Mouse (Mus musculus): ENCODE measurements around the gene Gpr179.
"Not testable (repeated sequence)": the region's sequence is repeated elsewhere in the genome, so short reads cannot be mapped to it uniquely, and the experiment has no call there.

Gene Gpr179

DNA sequence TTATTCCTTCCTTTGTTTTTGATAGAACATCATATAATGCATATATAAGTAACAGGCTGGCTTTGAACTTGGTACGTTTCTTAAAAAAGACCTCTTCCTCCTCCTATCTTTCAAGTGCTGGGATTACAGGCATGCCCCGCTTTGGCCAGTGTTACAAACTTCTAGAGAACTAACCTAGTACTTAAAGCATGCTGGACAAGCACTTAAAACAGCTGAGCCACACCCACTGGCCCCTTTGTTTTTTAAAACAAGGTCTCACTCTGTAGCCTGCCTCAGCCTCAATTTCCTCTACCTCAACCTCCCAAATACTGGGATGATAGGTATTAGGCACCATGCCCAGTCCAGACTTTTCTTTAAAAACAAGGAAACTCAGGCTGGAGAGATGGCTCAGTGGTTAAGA lies 2.8 kb upstream of the Gpr179 start:
- no peak for DNase-seq

DNA sequence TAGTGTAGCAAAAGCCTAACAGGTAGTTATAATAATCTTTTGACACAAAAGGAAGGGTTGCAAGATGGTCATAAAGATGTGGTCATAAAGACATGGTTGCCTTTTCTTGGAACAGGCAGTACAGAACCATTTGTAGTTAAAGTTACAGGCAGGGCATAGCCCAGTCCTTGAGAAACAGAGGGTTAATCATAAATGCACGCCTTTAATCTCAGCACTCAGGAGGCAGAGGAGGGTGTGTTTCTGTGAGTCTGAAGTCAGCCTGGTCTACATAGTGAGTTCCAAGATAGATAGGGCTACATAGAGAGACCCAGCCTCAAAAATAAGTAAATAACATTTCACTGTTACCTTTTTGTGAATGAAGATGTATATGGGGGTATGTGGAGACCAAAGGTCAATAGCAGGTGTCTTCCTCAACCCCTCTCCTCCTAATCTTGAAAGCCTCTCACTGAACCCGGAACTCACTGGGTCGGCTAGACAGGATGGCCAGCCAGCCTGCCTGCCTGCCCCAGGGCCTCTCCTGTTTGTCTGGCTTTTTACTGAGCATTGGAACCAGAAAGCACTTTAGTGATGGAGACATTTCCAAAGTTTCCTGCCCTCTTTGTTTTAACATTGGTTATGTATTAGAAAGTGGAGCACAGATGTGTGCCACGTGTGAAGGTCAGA lies 1.2 kb upstream of the Gpr179 start:
- no peak for DNase-seq

DNA sequence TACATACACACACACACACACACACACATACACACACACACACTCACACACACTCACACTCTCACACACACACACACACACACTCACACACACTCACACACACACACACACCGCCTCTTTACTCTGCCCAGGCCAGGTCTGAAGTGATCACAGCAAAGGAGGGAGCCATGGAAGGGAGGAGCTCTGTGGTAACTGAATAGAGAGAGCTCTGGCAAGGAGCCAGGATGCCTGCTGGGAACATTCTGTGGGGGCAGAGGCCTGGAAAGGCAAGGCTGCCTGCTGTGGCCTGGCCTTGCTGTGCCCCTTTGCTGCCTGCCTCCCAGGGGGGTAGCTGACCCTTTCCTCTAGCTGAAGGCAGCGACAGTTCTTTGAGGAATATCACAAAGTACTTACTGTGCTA lies 1.8 kb downstream of the Gpr179 start:
- no peak for DNase-seq

DNA sequence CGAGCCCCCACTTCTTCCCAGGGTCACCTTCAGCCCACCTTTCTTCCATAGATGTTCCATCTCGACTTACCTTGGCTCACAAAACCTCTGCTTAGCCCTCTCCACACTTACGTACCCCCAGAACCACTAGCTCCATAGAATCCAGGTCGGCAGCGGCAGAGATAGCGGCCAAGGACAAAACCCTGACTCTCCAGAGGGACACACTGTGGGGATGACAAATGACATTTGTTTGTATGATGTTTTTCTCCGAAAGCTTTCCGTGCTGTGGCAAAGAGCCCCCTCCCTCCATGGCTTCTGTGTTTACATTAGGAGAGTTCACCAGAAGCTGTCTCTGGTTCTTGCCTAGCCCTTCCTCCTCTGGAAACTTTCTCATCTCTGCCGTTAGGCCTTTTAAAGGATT lies 4.6 kb downstream of the Gpr179 start:
- DNase-seq = no peak

DNA sequence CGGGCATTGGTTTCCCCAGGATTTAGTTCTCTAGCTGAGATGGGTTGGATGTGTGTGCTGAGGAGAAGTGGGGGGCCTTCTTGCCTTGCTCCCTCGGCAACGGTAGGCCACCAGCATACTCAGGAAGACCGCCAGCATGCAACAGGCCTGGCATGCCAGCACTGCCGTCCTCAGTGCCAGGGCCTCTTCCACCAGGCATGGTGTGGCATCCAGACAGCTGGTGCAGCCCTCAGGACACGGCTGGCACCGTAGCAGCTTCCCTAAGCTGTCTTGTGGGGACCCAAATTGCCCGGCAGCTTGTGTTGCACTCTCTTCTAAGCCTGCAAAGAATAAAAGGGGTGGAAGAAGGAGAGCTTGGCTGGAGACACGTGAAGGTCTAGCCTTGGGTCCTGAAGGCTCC lies 5.5 kb downstream of the Gpr179 start:
- no peak for DNase-seq

DNA sequence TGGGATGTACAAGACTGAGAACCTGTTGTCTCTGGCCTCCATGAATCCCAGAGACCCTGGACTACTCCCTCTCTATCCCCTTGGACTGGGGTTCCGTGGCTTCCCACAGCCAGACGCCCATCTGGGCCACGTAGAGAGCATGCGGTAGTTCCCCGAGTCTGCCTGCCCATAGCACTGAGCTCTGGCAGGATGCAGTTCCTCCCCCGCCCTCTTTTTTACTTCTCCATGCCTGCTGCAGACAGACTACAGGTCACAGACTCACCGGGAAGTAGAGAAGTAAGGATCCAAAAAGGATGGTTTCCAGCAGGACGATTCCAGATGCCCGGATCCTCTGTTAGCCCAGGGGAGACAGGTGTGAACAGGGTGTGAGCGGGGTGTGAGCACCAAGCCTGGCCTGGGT lies 6.4 kb downstream of the Gpr179 start:
- DNase-seq = no peak

DNA sequence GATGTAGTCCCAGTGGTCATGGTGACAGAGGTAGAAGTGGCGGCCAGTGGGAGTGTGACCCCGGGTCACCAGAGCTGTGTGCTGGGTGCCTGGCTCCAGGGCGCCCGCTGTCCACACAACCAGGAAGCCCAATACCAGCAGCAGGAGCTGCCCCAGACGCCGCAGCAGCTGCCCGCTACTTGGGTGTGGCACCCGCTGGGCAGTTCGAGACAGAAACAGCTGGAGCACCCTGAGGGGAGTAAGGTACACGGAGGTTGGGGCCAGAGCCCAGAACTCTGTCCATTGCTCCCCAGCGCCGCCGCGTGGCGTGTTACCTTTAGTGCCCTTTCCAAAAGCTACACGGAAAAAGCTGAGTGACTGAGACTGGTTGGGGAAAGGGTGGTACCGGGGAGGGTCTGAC lies 8.3 kb downstream of the Gpr179 start:
- peak; percentile 66 to 70 for DNase-seq

DNA sequence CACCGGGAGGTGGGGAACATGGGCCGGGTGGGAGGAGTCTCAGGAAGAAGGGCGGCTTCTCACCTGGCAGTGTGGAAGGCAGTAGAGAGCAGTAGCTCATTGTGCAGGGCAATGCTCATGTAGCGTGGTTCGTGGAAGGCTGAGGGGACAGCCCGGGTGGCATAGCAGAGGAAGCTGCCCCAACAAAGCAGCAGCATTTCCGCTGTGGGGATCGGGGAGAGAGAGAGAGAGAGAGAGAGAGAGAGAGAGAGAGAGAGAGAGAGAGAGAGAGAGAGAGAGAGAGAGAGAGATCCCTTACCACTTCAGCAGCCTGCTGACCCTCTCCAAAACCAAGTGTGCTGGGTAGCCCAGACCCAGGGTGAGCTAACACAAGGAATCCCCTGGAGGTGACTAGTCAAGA lies 8.7 kb downstream of the Gpr179 start:
- peak; percentile 29 to 55 for DNase-seq

DNA sequence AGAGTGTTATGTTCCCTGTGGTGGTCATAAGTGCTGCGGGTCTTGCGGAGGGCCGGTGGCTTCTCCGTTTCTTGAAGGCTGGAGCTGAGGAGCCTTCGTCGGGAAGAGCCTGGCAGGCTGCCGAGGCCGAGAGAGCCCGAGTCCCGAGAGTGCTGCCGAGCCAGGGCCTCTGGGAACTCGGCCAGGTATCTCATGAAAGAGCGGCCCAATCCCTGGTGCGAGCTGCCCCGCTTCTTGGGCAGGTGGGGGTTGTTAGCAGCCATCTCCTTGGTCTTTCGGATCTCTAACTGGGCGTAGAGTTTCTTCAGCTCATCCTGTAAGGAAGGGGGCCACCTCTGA lies 12.9 kb downstream of the Gpr179 start:
- no peak for DNase-seq

DNA sequence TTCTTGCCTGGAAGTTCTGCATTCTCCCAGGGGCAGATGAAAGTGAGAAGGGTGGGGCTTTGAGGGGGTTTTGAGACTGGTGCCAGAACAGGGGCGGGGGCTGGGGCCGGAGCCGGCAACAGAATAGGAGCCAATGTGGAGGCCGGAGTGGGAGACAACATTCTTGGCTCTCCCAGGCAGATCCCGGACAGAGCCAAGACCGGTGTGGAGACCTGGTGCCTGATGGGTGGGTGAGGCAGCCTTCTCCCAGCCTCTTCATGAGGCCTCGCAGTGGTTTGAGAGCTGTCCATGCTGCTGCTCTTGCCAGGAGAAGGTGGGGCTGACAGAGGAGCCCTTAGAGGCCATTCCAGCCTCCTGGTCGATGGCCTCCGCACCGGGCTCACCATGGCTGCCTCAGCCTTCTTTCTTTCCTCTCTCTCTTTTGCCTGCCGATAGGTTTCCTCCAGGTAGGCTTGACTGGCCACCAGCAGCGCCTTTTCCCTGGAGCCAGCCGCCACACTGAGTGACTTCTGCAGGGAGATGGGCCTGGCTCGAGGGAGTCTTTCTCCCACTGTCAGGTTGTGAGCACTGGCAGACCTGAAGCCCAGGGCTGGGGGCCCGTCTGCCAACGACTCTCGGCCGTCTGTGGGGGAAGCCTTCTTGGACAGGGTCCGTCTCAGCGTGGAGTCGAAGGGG lies 13.4 kb downstream of the Gpr179 start:
- no peak for DNase-seq

DNA sequence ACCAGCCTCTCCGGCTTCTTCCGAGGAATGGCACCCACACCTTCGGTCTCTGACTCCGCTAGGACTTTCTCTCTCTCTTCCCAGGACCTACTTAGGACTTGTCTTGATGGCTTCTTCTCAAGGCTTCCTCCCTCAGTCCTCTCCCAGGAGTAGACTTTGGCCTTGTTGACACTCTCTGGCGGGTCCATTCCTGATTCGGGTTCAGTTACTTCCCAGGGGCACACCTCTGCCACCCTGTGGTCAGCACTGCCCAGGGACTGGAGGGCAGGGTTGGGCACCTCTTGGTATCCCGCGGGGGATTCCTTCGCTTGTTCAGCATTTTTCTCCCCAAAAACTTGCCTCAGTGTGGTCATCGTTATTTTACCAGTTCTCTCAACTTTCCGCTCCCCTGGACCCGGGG lies 14.5 kb downstream of the Gpr179 start:
- DNase-seq = no peak

DNA sequence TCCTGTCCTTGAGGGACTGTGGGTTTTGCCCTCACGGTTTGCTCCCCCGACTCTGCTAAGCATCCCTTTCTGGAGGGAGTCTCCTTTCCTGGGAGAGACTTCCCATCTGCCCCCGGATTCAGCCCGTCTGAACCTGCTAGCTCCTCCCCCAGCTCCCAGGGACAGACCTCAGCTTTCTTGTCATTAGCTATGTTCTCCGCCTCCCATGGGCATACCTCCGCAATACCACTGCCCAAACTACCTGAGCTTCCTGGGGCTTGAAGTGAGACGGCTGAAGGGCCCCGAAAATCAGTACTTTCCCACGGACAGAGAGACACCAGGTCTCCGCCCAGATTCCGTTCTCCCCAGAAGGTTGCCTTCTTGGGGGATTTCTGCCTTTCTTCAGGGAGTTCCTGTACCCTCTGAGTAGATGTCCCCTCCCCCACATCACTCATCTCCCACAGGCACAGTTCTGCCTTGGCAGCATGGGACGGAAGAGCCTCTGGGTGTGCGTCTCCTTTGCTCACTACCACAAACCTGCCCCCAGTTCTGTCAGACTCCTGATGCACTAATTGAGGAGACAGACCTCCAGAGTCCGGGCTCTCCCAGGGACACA lies 15.0 kb downstream of the Gpr179 start:
- no peak for DNase-seq

DNA sequence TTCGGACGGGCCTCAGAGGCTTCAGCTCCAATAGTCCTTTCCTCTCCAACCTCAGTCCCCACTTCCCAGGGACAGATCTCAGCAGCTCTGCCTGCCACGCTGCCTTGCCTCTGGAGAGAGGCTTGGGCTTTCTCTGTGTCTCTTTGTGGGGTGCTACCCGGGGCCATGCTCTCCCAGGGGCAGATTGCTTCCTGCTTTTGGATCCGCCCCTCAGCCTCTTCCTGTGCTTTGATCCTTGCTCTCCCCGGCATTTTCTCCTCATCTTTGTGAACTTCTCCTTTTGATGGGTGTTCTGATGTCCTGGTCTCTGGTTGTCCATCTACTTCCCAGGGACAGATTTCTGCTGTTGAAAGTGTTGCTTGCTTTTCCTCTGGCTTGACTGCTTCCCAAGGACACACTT lies 15.6 kb downstream of the Gpr179 start:
- DNase-seq = no peak

DNA sequence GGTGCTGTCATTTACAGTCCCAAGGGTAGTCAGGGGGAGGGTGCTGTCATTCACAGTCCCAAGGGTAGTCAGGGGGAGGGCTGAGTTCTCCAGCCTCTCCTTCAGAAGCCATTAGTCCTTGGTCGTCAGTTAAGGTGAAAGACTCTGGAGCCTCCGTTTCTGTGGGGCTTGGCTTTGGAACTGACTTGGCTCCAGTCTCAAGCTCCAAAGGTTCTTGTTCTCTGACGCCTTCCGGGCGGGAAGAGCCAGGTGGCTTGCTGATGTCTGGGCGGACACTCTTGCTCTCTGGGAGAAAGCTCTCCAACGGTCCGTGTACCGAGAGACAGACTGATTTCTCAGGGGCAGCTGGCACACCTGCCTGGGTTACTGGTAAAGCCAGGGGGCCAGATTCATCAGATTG lies 17.5 kb downstream of the Gpr179 start:
- DNase-seq = no peak

DNA sequence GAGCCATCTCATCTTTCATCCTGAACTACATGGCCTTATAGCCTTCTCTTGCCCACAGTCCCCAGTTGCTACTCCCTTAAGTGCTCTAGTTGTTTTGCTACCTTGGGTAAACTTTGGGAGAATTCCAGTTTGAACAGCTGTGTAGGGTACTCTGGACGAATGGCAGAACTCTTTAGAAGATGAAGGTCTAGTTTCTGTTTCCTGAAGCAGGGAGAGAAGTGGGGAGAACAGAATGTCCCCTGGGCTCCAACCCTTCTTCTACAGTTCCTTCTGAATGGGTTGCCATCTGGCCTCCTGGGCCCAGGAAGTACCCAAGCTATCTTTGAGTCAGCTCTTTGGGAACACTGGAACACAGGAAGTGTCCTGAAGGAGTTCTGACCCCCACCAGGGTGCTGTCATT lies 18.0 kb downstream of the Gpr179 start:
- DNase-seq = no peak

DNA sequence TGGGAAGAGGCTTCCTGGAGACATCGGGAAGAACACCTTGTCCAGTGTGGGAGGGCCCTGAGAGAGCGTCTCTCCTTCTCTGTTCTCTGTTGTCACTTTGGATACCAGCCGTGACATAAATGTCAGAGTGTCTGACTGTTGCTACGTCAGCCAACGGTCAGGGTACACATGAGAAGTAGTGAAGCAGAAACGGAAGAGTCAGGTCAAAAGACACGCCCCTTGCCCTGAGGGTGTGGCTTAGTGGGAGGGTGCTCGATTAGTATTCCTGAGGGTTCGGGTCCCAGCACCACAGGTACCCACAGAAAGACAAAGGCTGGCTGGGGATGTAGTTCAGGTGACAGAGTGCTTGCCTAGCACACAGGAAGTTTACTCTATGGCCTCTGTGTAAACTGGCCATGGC lies 18.8 kb downstream of the Gpr179 start:
- DNase-seq = no peak

DNA sequence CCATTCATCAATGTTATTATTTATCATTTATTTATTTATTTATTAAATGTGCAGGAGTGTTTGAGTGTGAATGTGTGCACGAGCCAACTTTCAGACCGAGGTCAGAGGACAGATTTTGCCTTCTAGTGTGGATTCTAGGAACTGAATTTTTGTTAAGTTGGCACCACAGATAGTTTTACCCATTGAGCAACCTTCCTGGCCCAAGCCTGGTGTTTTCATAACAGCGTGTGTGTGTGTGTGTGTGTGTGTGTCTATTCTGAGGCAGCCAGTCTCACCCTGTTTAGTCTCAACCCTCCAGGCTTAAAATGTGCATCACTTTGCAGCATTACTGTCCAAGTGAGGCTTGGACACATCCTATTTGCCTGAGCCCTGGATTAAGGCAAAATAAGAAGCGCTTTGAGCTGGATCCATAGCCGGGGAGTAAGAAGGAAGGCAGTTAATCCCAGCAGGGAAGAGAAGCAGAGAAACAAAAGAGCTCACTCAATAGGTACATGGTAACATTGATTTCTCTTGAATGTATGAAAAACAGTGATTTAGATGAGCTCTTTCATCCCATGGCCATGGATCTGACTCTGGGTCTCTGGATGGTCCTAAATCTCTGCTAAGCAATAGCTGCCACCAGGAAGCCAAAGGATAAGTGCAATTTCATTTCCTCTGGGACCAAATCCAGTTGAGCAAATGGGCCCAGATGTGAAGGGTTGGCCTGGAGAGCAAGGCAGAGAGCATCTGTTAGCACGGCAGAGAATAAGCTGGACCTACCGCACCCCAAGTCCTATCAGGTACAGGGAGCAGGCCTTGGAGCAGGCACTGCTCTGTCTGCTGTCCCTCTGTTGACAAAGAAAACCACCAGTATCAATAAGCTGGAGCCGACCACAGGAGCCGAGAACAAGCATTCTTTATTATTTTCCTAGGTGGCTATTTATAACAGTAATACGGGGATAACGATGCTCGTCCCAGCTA lies 20.4 kb downstream of the Gpr179 start:
- DNase-seq = no peak

DNA sequence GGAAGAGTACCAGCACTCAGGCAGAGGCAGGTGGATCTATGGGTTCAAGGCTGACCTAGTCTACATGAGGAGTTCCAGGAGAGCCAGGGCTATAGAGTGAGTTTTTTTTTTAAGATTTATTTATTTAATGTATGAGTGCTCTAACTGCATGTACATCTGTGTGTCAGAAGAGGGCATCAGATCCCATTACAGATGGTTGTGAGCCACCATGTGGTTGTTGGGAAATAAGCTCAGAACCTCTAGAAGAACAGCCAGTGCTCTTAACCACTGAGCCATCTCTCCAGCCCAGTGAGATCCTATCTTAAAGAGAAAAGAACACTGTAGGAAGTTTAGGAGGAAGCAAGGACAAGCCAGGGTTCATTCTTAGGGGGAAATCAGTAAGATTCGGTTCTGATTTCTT lies 21.6 kb downstream of the Gpr179 start:
- no peak for DNase-seq

DNA sequence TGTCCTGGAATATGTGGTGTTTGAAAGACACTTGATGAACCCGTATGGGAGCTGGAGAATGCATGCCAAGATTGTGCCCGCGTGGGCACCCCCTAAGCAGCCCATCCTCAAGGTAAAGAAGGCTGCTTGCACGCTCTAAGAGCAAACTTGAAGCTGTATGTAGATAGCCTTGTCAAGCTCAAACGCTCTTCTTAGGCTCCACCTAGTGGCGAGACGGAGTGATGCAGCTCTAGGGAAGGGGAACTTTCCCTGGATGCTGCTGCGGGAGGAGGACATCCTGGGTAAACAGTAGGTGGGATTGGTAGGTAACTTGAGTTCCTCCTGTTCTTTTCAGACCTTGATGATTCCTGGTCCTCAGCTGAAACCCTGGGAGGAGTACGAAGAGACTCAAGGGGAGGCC lies 23.7 kb downstream of the Gpr179 start:
- DNase-seq = peak; percentile 36 to 40

DNA sequence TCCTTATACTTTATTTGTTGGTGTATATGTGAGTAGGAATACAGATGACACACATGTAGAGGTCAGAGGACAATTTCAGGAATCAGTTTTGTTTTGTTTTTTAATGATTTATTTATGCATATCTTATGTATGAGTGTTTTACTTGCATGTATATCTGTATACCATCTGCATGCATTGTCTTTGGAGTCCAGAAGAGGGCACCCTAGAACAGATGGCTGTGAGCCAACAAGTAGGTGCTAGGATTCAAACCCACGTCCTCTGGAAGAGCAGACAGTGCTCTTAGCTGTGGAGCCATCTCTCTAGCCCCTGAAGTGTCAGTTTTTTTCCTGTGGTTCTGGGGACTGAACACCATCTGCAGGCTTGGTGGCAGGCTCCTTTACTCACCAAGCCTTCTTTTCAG lies 26.7 kb downstream of the Gpr179 start:
- no peak for DNase-seq

DNA sequence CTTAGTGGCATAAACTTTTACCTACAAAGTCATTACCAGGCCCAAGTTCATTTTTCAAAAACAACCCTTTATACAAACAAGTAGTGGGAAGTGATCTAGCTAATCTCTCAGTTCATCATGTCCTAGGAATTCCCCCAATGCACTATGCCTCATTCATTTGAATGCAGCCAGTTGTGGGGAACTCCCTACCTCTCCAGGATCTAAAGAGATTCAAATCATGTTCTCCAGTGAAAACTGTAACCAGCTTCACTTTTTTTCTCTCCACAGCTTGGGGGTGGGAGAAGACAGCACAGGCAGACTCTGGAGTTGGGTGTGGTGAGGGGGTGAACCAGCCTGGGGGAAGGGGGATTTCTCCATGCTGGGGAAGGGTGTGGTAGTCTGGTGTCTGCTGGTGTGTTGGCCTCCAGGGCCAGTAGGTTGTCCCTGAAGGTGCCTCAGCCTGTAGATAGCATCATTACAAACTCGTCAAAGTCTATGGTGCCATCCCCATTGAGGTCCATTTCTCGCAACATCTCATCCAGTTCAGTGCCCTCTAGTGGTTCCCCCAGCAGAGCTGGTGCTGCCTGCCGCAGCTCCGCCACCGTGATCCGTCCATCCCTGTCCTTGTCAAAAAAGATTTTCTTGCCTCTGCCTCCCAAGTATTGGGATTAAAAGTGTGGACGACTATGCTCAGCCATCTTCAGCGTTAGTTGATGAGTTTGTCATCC lies 29.8 kb downstream of the Gpr179 start:
- not testable (repeated sequence) for DNase-seq

DNA sequence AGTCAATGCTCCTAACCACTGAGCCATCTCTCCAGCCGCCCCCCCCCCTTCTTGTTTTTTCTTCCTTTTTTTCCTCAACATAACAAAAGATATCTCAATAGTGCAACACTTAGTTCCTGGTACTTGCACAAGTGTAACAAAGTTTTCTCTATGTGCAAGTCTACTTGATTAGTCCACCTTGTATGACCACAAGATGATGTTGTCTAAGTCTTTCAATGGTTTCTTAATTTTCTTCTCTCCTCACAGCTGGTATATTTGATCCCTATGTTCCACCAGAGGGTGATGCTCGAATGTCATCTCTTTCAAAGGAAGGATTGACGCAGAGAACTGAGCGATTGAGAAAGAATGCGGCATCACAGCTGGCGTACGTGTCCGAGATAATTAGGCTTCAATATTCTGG lies 30.7 kb downstream of the Gpr179 start:
- DNase-seq = no peak
